Mouse (Mus musculus) spleen, postnatal 4 days (tissue): ENCODE data around the gene Fanca.
A peak's percentile ranks its signal among the peaks of the same experiment; 100 is the strongest.
"Not testable (repeated sequence)": the region's sequence is repeated elsewhere in the genome, so short reads cannot be mapped to it uniquely, and the experiment has no call there.

Experiments used
- DNase-seq, 2 experiments: peaks; one replicate each; pipeline ENCODE4 v3.0.0; 2022; ENCODE audit warnings: low spot score in 2 of 2

The Fanca gene

GRCm38 (mm10) chr8:123330701-123331100 is 12.3 kb upstream of the Fanca start:
- no peak for DNase-seq

DNA sequence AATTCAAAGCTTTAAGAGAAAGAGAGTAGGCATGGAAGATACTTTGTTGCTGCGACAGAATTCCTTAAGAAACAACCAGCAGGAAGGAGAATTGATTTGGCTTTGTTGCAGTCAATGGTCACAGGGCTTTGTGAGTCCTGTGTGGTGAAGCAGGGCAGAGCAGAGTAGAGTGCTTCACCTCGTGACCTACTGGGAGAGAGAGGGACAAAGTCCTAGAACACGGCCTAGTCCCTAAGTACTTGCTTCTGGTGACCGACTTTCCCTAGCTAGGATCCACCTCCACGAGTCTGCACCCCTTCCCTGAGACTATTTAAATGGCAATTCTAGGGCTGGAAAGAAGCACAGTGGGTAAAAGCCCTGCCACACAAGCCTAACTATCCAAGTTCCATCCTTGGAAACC is 11.6 kb upstream of the Fanca start:
- DNase-seq: no peak

GRCm38 (mm10) chr8:123329350-123329749 is 11.0 kb upstream of the Fanca start:
- no peak for DNase-seq

DNA sequence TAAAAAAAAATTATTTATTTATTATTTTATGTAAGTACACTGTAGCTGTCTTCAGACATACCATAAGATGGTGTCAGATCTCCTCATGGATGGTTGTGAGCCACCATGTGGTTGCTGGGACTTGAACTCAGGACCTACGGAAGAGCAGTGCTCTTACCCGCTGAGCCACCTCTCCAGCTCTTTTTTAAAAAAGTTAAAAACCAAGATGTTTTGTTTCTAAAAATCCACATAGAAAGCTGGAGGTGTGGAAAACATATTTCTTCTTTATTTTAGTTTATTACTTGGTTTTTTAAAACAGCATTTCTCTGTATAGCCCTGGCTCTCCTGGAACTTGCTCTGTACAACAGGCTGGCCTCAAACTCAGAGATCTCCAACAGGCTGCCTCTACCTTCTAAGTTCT is 10.2 kb upstream of the Fanca start:
- no peak for DNase-seq

GRCm38 (mm10) chr8:123319522-123320164 is 1.3 kb upstream of the Fanca start:
- peak; percentile 53 to 74 for DNase-seq

DNA sequence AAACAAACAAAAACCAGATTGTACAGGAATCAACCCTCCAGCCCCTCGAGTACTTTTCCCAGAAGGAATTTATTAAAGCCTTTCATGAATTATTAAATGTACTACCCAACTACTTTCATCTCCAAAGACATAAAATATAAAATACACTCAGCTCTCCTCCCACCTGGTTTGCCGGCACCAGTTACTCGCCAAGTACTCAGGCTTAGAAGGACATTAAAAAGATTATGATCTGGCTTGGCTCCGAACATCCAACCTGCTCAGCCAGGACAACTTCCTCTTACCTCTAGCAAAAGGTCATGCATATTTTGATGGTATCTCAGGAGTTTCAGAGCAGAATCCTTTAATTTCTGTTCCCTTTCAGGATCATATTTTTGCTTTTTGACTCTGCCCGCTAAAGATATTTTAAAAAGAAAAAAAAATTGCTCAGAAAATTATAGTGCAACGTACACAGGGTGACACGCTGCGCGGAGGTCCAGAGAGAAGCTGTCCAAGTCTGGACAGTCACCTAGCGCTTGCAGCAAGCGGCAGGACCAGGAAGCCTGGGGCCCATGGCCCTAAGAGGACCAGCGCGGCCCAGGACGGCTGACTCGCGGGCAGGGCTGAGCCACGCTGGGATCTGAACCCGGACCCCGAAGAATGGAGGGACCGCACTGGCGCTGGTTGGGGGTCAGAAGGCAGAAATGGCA is 452 bp downstream of the Fanca start:
- no peak for DNase-seq

GRCm38 (mm10) chr8:123308738-123309137 is 9.6 kb downstream of the Fanca start:
- DNase-seq: no peak

- DNase-seq: no peak
Measured at GRCm38 (mm10) chr8:123298301-123298700, 20.1 kb downstream of the Fanca start.

DNA sequence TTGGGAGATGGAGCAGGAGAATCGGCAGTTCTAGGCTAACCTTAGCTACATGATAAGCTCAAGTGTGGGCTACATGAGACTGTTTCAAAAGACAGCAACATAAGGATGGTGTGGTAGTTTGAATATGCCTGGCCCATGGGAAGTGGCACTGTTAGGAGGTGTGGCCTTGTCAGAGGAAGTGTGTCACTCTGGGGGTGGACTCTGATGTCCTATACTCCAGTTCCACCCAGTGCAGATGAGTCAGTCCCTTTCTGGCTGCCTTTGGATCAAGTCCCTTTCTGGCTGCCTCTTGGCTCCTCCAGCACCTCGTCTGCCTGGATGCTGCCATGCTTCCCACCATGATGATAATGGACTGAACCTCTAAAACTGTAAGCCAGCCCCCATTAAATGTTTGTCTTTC is 25.6 kb downstream of the Fanca start:
- no peak for DNase-seq

GRCm38 (mm10) chr8:123292281-123292680 is 26.1 kb downstream of the Fanca start:
- no peak for DNase-seq

DNA sequence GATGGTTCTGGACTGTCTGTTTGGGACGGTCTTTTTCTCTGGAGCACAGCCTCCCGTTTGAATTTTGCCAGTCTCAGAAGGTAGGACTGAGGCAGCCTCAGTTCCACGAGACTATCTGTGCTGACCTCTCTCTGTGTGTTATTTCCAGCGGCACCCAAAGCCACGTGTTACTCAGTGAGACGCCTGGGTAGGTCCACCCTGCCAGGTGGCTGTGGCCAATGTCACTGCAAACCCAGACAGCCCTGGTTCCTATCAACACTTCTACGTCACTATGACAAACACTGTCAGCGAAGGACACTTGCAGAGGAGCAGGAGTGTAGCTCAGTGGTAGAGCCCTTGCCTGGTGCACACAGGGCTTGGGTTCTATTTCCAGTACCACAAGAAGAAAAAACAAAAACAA is 26.7 kb downstream of the Fanca start:
- DNase-seq: no peak

- no peak for DNase-seq
Measured at GRCm38 (mm10) chr8:123290679-123291078, 27.7 kb downstream of the Fanca start.

GRCm38 (mm10) chr8:123290166-123290565 is 28.2 kb downstream of the Fanca start:
- DNase-seq: peak; percentile 44 to 76

DNA sequence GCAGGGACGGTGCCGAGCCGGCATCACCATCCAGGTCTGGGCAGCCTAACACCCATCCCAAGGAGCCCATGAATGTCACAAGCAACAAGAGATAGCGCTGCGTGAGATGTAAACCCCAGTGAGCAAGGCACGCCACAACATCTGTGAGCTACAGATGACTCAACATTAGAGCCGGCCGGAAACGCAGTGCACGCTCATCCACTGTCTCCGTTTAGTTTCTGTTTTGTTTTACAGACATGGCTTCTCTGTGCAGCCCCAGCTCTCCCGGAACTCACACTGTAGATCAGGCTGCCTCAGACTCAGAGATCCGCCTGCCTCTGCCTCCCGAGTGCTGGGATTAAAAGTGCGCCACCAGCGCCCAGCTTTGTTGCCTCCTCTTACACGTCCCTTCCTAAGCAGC is 31.0 kb downstream of the Fanca start:
- no peak for DNase-seq

GRCm38 (mm10) chr8:123284493-123284892 is 33.9 kb downstream of the Fanca start:
- no peak for DNase-seq

GRCm38 (mm10) chr8:123283991-123284390 is 34.4 kb downstream of the Fanca start:
- DNase-seq: peak in 1 of 2 experiments; percentile 47

- DNase-seq: not testable (repeated sequence)
Measured at GRCm38 (mm10) chr8:123282994-123283393, 35.4 kb downstream of the Fanca start.

- DNase-seq: no peak
Measured at GRCm38 (mm10) chr8:123280302-123281094, 37.9 kb downstream of the Fanca start.

DNA sequence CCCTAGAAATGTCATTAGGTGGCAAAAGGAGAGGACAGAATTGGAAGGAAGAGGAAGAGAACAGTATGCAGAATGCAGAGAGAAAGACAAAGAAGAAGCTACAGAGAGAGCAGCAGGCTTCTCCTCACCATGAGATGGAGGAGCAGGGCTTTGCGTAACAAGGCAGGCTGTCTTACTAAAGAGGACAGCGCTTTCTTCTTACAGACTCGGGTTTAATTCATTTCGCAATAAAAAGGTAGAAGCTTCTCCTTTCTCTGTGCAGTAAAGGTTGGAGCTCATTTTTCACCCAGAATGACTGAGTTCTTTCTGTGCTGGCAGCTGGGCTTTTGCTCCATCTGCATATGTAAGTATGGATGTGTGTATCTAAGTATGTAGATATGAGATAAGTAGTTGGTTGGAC is 38.5 kb downstream of the Fanca start:
- DNase-seq: no peak

- no peak for DNase-seq
Measured at GRCm38 (mm10) chr8:123278445-123278844, 39.9 kb downstream of the Fanca start.

GRCm38 (mm10) chr8:123275096-123275495 is 43.3 kb downstream of the Fanca start:
- DNase-seq: no peak

DNA sequence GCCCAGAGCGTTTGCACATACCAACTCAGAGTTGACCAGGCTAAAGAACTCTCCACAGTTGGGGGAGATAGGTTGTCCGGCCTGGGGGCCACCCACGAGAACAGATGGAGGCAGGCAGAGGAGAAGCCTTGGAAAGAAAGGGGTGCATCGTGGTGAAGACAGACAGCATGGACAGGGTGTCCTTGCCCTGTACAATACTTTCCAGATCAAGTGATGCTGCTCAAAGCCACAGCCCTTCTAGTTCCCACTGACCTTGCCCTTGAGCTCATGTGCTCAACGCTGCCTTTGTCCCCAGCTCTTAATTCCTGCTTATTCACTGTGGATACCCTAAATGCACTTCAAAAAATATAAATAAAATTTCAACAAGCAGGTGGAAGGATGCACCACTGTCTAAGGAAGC is 43.9 kb downstream of the Fanca start:
- DNase-seq: no peak

- DNase-seq: no peak
Measured at GRCm38 (mm10) chr8:123271901-123272300, 46.5 kb downstream of the Fanca start.
